ENCODE assay signal across 18 mouse cellular contexts in genomic region chr12:53794718-53795400, GRCm38 (mm10).
DNase-seq lines count a peak whose midpoint lies in the region; ATAC-seq and TF ChIP-seq lines count a peak whose summit lies in the region.
"Had no signal": no experiment of that assay in that cellular context is flagged by ENCODE, and none has a peak within 500 bp of the region (broad histone marks: within the 10 kb centered on the region; RNA-seq: fewer than 3 reads in every experiment).

No protein-coding gene starts in this region.

- no peak overlapping the region for H3K9ac ChIP-seq in hindbrain, embryonic 15.5 days
- no peak overlapping the region for H3K9ac ChIP-seq in hindbrain, embryonic 16.5 days (ENCODE audit: low read depth, low read length)
- H3K9ac ChIP-seq in liver, embryonic 13.5 days: no peak overlapping the region
- no peak overlapping the region for H3K9ac ChIP-seq in liver, postnatal 0 days (replicated peaks)
- H3K9ac ChIP-seq in kidney, embryonic 15.5 days: no peak overlapping the region
- H3K9ac ChIP-seq: forebrain, embryonic 13.5 days; forebrain, postnatal 0 days; hindbrain, embryonic 12.5 days had no signal

- ATAC-seq in hindbrain, embryonic 15.5 days (ENCODE audit: low FRiP score, low read depth): peak; percentile 48; the same call in 1 of the 2 replicates
- ATAC-seq in hindbrain, embryonic 16.5 days: no peak
- ATAC-seq in liver, embryonic 13.5 days (ENCODE audit: low read depth): peak; percentile 92
- peak; percentile 48; the same call in 1 of the 2 replicates for ATAC-seq in liver, postnatal 0 days
- ATAC-seq in kidney, embryonic 15.5 days (replicated peaks; ENCODE audit: low FRiP score): no peak
- ATAC-seq: forebrain, embryonic 13.5 days; forebrain, postnatal 0 days; inflammation-experienced regulatory T-cells, adult 6 months had no signal

- no peak for TF ChIP-seq CTCF in liver, postnatal 0 days (IDR thresholded peaks at IDR 0.05; ENCODE audit: low read depth)

- no peak overlapping the region for H3K4me3 ChIP-seq in hindbrain, embryonic 15.5 days
- no peak overlapping the region for H3K4me3 ChIP-seq in hindbrain, embryonic 16.5 days (ENCODE audit: low read length)
- H3K4me3 ChIP-seq in liver, embryonic 13.5 days (replicated peaks): no peak overlapping the region
- no peak overlapping the region for H3K4me3 ChIP-seq in liver, postnatal 0 days (ENCODE audit: low read depth, low read length)
- H3K4me3 ChIP-seq in kidney, embryonic 15.5 days (replicated peaks): no peak overlapping the region
- H3K4me3 ChIP-seq: embryonic facial prominence, embryonic 10.5 days; forebrain, embryonic 13.5 days; hindbrain, embryonic 12.5 days had no signal

- H3K27ac ChIP-seq in hindbrain, embryonic 15.5 days (replicated peaks): no peak overlapping the region
- no peak overlapping the region for H3K27ac ChIP-seq in hindbrain, embryonic 16.5 days (ENCODE audit: low read depth, low read length)
- peak overlapping the region; percentile 54; the same call in 1 of the 2 replicates for H3K27ac ChIP-seq in liver, embryonic 13.5 days
- H3K27ac ChIP-seq in liver, postnatal 0 days (ENCODE audit: low read depth): no peak overlapping the region
- H3K27ac ChIP-seq in kidney, embryonic 15.5 days: no peak overlapping the region
- H3K27ac ChIP-seq: embryonic facial prominence, embryonic 10.5 days; forebrain, embryonic 13.5 days; hindbrain, embryonic 12.5 days had no signal

- peak; percentile 4 for DNase-seq in c-Kit-positive CD71-positive TER-119-negative erythroid progenitor cells, embryonic 14.5 days (ENCODE audit: low read depth)
- peak; percentile 17 for DNase-seq in liver, embryonic 13.5 days
- DNase-seq in liver, postnatal 0 days: no peak
- no peak for DNase-seq in layer of hippocampus, postnatal 10 days (ENCODE audit: low spot score in 2 of 2)
- DNase-seq: adrenal gland, postnatal 10 days; cerebellum, adult 2 months; cerebellum, postnatal 10 days; forebrain, postnatal 0 days; gastrocnemius, postnatal 25 days; heart, postnatal 10 days; heart, postnatal 4 days had no signal

- 81% methylated on average over 6 of the region's 6 CpGs for WGBS in hindbrain, embryonic 15.5 days
- WGBS in hindbrain, embryonic 16.5 days: 80% methylated on average over 6 of the region's 6 CpGs
- 52% methylated on average over 6 of the region's 6 CpGs for WGBS in liver, embryonic 13.5 days (ENCODE audit: insufficient replicate concordance)
- 77% methylated on average over 6 of the region's 6 CpGs for WGBS in liver, postnatal 0 days (ENCODE audit: insufficient replicate concordance)
- 84% methylated on average over 6 of the region's 6 CpGs for WGBS in kidney, embryonic 15.5 days

- no peaks in the 10 kb centered on the region for H3K9me3 ChIP-seq in hindbrain, embryonic 15.5 days
- H3K9me3 ChIP-seq in hindbrain, embryonic 16.5 days (ENCODE audit: control insufficient read depth, low read length): no peaks in the 10 kb centered on the region
- no peaks in the 10 kb centered on the region for H3K9me3 ChIP-seq in liver, embryonic 13.5 days (replicated peaks)
- no peaks in the 10 kb centered on the region for H3K9me3 ChIP-seq in liver, postnatal 0 days (ENCODE audit: low read length)
- H3K9me3 ChIP-seq in kidney, embryonic 15.5 days (replicated peaks): no peaks in the 10 kb centered on the region
- H3K9me3 ChIP-seq: embryonic facial prominence, embryonic 10.5 days; forebrain, embryonic 13.5 days; hindbrain, embryonic 12.5 days had no signal

- no peaks in the 10 kb centered on the region for H3K36me3 ChIP-seq in hindbrain, embryonic 15.5 days
- H3K36me3 ChIP-seq in hindbrain, embryonic 16.5 days (ENCODE audit: control insufficient read depth, insufficient read depth, low read length): no peaks in the 10 kb centered on the region
- no peaks in the 10 kb centered on the region for H3K36me3 ChIP-seq in liver, embryonic 13.5 days
- H3K36me3 ChIP-seq in liver, postnatal 0 days (replicated peaks; ENCODE audit: insufficient read depth, low read length): no peaks in the 10 kb centered on the region
- H3K36me3 ChIP-seq in kidney, embryonic 15.5 days: no peaks in the 10 kb centered on the region
- H3K36me3 ChIP-seq: embryonic facial prominence, embryonic 10.5 days; hindbrain, embryonic 12.5 days had no signal

- H3K27me3 ChIP-seq in hindbrain, embryonic 15.5 days: no peaks in the 10 kb centered on the region
- 0 out of 2 replicates have a peak, but pooled peaks cover 2% of the 10 kb centered on the region for H3K27me3 ChIP-seq in hindbrain, embryonic 16.5 days (replicated peaks; ENCODE audit: control insufficient read depth, insufficient read depth, low read length)
- H3K27me3 ChIP-seq in liver, embryonic 13.5 days: 0 out of 2 replicates have a peak, but pooled peaks cover 4% of the 10 kb centered on the region
- H3K27me3 ChIP-seq in liver, postnatal 0 days (ENCODE audit: insufficient read depth, low read length): no peaks in the 10 kb centered on the region
- no peaks in the 10 kb centered on the region for H3K27me3 ChIP-seq in kidney, embryonic 15.5 days
- H3K27me3 ChIP-seq: forebrain, embryonic 13.5 days; hindbrain, embryonic 12.5 days had no signal

- TF ChIP-seq EP300 in liver, postnatal 0 days (IDR thresholded peaks at IDR 0.05; ENCODE audit: low read depth): 0 out of 2 replicates have a peak, but pooled peaks have one; percentile 18

- H3K4me1 ChIP-seq in hindbrain, embryonic 15.5 days (replicated peaks): peaks cover 14% of the 10 kb centered on the region
- H3K4me1 ChIP-seq in hindbrain, embryonic 16.5 days (ENCODE audit: control insufficient read depth, insufficient read depth, low read depth, low read length): no peaks in the 10 kb centered on the region; the same call in 1 of the 2 replicates
- H3K4me1 ChIP-seq in liver, embryonic 13.5 days (replicated peaks): peaks cover 13% of the 10 kb centered on the region
- no peaks in the 10 kb centered on the region for H3K4me1 ChIP-seq in liver, postnatal 0 days (ENCODE audit: insufficient read depth)
- H3K4me1 ChIP-seq in kidney, embryonic 15.5 days: no peaks in the 10 kb centered on the region
- H3K4me1 ChIP-seq: embryonic facial prominence, embryonic 10.5 days had no signal

- no peak overlapping the region for H3K4me2 ChIP-seq in hindbrain, embryonic 15.5 days
- H3K4me2 ChIP-seq in hindbrain, embryonic 16.5 days (ENCODE audit: low read length): no peak overlapping the region
- H3K4me2 ChIP-seq in liver, embryonic 13.5 days: peak overlapping the region; percentile 17; the same call in 1 of the 2 replicates
- H3K4me2 ChIP-seq in liver, postnatal 0 days (ENCODE audit: low read depth, low read length): no peak overlapping the region
- no peak overlapping the region for H3K4me2 ChIP-seq in kidney, embryonic 15.5 days
- H3K4me2 ChIP-seq: forebrain, embryonic 13.5 days; hindbrain, embryonic 12.5 days had no signal

Comparison
In these comparisons a context has a peak if more than half of its experiments do, and no peak if none do; other contexts are left out.
1. ATAC-seq: peak in hindbrain, embryonic 15.5 days (single experiment), liver, embryonic 13.5 days (single experiment) and liver, postnatal 0 days (single experiment); none in hindbrain, embryonic 16.5 days (single experiment) and kidney, embryonic 15.5 days (single experiment).
2. DNase-seq: peak in c-Kit-positive CD71-positive TER-119-negative erythroid progenitor cells, embryonic 14.5 days (single experiment) and liver, embryonic 13.5 days (single experiment); none in liver, postnatal 0 days (single experiment) and layer of hippocampus, postnatal 10 days (0 of 2).